Mouse (Mus musculus) retina, postnatal 7 days (tissue): ENCODE measurements around the gene Zfp184.

Experiments used
- DNase-seq: peaks from one replicate; pipeline ENCODE4 v3.0.0-alpha.2; 2012; ENCODE audit warnings: low read depth, low spot score

Gene Zfp184

GRCm38 (mm10) chr13:21920681-21921233 lies 24.1 kb upstream of the Zfp184 start:
- no peak for DNase-seq

- no peak for DNase-seq
Measured at GRCm38 (mm10) chr13:21923417-21923816, 21.5 kb upstream of the Zfp184 start.

GRCm38 (mm10) chr13:21924734-21925335 lies 20.1 kb upstream of the Zfp184 start:
- no peak for DNase-seq

GRCm38 (mm10) chr13:21930981-21931380 lies 13.9 kb upstream of the Zfp184 start:
- no peak for DNase-seq

DNA sequence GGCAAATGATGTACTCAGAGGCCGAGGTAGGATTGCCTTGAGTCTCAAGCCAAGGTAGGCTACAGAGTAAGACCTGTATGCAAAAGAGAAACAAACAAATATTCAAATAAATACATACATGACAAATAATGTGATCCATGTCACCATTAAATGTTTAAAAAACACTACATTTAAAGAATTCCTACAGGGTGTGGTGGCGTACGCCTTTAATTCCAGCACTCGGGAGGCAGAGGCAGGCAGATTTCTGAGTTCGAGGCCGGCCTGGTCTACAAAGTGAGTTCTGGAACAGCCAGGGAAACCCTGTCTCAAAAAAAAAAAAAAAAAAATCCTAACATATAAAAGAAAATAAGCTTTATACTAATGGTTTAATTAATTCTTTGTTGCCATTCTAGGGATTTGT lies 13.2 kb upstream of the Zfp184 start:
- no peak for DNase-seq

GRCm38 (mm10) chr13:21933626-21934548 lies 11.0 kb upstream of the Zfp184 start:
- no peak for DNase-seq

DNA sequence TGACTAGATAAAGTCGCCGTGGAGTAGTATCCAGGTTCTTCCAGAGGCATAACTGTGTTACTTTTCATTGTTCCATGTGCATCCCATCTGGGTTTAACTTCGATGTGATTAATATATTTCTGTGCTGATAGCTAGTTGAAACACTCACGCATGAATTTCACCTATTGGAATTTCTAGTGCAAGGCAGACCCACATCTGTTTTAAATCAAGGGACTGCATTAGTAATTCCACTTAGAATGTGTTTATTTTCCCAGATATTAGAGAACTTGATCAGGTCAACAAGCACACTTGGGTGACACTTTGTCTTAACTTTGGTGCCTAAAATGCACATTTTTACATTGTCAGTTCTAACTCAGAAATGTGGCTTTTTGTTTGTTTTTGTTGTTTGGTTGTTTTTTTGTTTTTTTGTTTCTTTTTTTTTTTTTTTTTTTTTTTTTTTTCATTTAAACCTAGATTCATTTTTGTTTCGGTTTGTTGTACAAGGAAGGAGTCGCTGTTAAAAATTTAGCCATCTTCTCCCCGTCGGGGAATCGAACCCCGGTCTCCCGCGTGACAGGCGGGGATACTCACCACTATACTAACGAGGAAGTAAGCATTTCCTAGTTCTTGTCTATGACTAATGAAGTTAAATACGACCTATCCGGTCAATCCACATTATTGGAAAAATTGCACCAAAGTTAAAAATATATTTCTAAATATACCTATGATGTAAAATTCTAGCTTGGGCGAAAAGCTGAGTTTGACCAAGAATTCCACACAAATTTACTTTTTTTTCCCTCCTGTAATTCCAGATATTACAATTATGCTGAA lies 9.7 kb upstream of the Zfp184 start:
- no peak for DNase-seq

- no peak for DNase-seq
Measured at GRCm38 (mm10) chr13:21935833-21936232, 9.1 kb upstream of the Zfp184 start.

- no peak for DNase-seq
Measured at GRCm38 (mm10) chr13:21936968-21937367, 7.9 kb upstream of the Zfp184 start.

- peak; percentile 86 for DNase-seq
Measured at GRCm38 (mm10) chr13:21940213-21940612, 4.7 kb upstream of the Zfp184 start.

GRCm38 (mm10) chr13:21940811-21941321 lies 4.0 kb upstream of the Zfp184 start:
- DNase-seq: peak; percentile 74

DNA sequence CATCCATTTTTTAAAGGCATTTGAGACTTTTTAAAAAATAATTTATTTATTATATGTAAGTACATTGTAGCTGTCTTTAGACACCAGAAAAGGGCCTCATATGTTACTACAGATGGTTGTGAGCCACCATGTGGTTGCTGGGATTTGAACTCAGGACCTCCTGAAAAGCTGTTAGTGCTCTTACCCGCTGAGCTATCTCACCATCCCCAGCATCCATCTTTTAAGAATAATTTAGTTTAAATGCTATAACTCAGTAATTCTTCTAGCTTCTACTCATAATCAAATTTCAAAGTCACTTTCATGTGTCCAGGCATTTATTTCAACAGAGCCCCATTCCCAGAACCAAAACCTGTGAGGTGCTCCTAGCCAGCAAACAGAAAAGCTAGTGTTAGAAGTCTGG lies 1.2 kb upstream of the Zfp184 start:
- DNase-seq: no peak

DNA sequence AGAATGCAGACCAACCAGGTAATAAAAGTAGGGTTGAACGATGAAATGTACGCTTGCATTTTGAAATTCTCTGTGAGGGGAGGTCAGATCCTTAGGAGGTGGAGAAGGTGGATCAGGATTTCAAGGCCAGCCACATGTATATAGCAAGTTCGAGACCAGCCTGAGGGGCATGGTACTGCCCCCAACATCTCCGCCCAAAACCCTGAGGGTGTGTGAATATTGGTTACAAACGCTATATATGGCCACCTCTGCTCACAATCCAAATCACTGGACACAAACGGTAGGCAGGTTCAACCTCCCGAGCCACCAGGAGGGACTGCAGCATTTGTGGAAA lies 335 bp upstream of the Zfp184 start:
- no peak for DNase-seq

DNA sequence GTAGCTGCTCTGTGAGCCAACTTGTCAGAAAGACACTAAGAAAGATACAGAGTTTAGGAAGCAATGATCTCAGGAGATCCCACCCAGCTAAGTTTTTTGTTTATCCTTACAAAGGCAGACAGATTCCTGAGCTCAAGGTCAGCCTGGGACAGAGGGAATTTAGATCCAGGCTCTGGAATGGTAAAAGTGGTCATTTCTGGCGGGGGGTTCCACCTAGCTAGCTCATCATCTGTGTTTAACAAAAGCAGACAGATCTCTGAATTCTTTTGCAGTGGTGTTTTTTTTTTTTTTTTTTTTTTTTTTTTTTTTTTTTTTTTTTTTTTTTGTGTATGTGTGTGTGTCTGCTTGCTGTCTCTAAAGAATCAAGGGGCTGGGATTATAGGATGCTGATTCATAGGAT lies 24.4 kb downstream of the Zfp184 start:
- DNase-seq: no peak

DNA sequence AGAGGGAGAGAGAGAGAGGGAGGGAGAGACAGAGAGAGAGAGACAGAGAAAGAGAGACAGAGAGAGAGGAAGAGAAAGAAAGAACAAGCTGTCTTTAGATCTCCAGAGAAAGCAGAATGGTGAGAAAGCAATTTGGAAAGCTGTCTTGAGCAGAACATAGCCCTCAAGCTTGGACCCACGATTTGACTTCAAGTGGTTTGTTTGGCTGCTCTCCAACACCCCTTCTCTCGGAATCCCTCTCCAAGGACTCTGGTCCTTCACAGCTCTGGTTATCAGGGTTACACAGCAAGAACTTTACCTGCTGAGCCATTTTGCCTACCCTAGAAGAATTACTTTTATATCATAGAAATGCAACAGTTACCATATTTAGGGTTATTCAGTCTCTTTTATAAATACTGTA lies 24.9 kb downstream of the Zfp184 start:
- no peak for DNase-seq

- no peak for DNase-seq
Measured at GRCm38 (mm10) chr13:21971641-21972040, 26.7 kb downstream of the Zfp184 start.

DNA sequence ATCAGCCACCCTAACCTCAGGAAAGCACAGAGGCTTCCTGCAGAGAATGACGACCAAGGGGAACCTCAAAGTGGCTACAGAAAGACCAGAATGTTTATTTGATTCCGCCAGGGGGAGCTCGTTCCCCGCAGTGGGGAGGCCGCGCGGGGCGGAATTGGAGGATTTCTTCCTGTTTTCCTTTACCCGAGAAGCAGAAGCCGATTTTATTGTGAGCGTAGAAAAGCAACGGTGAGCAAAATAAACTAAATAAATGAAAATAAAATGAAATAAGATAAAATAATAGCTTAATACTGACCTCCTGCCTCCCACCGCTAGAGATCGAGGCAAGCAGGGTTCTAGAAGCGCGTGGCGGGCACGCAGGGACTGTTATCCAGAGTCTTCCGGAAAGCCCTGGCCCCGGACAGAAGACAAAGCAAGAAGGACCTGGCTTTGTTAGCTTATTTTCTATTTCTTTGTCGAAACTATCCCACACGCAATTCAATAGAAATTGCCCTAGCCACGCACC lies 29.4 kb downstream of the Zfp184 start:
- peak; percentile 81 for DNase-seq

GRCm38 (mm10) chr13:21974726-21975473 lies 30.0 kb downstream of the Zfp184 start:
- DNase-seq: peak; percentile 79

- DNase-seq: no peak
Measured at GRCm38 (mm10) chr13:21980981-21981802, 36.3 kb downstream of the Zfp184 start, which contains the start of gene Pom121l2. Pom121l2 (plus strand) TSS chr13:21981194.

DNA sequence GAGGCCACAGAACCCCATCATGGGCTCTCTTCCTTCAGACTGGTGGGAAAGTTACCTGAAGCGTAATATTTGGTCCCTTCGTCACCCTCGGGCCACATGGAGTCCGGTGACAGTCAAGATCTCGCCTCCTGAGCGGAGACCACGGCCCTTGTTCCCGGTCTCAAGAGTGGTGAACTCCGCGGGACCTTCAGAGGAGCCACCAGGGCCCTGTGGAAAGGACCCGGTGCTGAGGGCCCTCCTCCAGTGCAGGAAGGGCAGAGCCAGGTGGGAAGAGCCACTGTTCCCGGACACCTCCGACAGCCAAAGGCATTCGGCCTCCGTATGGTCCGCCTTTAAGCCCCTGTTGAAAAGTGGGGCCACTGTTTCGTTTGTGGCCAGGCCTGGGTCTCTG lies 36.9 kb downstream of the Zfp184 start:
- DNase-seq: no peak
